Mouse (Mus musculus) limb, embryonic 14.5 days (tissue): ENCODE results near the gene Rgs17. TPM values are rescaled to one million over a fixed set of nuclear protein-coding genes. Genes with fewer than 3 reads are reported as not detected.

Experiments
- ATAC-seq: fragments of 200-750 bp; cut with Nextera tagmentation; 2 replicates; pipeline ENCODE4 v1.8.0; 2017; ENCODE audit warnings: low read depth, moderate number of reproducible peaks, moderate TSS enrichment; ENCODE audit not compliant: low FRiP score
- DNase-seq: peaks from one replicate; pipeline ENCODE4 v3.0.0-alpha.2; 2015; ENCODE audit warnings: low spot score
- H3K27ac ChIP-seq: fragments of 300-500 bp; sonication (generic); replicated peaks from 2 replicates; pipeline ENCODE4 v1.5.1; 2014; ENCODE audit warnings: low read depth, mild to moderate bottlenecking, low read length, moderate library complexity, mixed read lengths
- H3K27me3 ChIP-seq: fragments of 300-500 bp; sonication (generic); 2 replicates; pipeline ENCODE4 v1.6.1; 2014; ENCODE audit warnings: low read length, mixed read lengths; ENCODE audit not compliant: control insufficient read depth, insufficient read depth
- H3K36me3 ChIP-seq: fragments of 300-500 bp; sonication (generic); 2 replicates; pipeline ENCODE4 v1.6.1; 2014; ENCODE audit warnings: mild to moderate bottlenecking, low read length, moderate library complexity, mixed read lengths; ENCODE audit not compliant: control insufficient read depth, insufficient read depth
- H3K4me1 ChIP-seq: fragments of 300-500 bp; sonication (generic); 2 replicates; pipeline ENCODE4 v1.6.1; 2014; ENCODE audit warnings: antibody characterized with exemption, low read length, mixed read lengths; ENCODE audit not compliant: control insufficient read depth, insufficient read depth
- H3K4me2 ChIP-seq: fragments of 300-500 bp; sonication (generic); replicated peaks from 2 replicates; pipeline ENCODE4 v1.6.1; 2014; ENCODE audit warnings: low read depth, mild to moderate bottlenecking, low read length, moderate library complexity; ENCODE audit not compliant: severe bottlenecking
- H3K4me3 ChIP-seq: fragments of 300-500 bp; sonication (generic); replicated peaks from 2 replicates; pipeline ENCODE4 v1.5.1; 2014; ENCODE audit warnings: low read length
- H3K9ac ChIP-seq: fragments of 300-500 bp; sonication (generic); 2 replicates; pipeline ENCODE4 v1.6.1; 2014; ENCODE audit warnings: mild to moderate bottlenecking, low read depth, low read length, moderate library complexity; ENCODE audit not compliant: severe bottlenecking
- H3K9me3 ChIP-seq: fragments of 300-500 bp; sonication (generic); 2 replicates; pipeline ENCODE4 v1.6.1; 2016; ENCODE audit warnings: low read length; ENCODE audit not compliant: control insufficient read depth
- POLR2A ChIP-seq: fragments of 200-500 bp; IDR thresholded peaks from 2 replicates; pipeline ENCODE4 v1.8.0; 2012; ENCODE audit warnings: inconsistent platforms, mild to moderate bottlenecking, moderate library complexity, borderline replicate concordance; ENCODE audit not compliant: insufficient read depth, insufficient read length; ENCODE audit errors: extremely low read depth
- WGBS: fragments of 180-500 bp; shearing (Covaris S2); extraction: QIAGEN DNeasy Blood & Tissue Kit; methylation state at CpG from one replicate; pipeline ENCODE4 v1.1.7; 2014; 5-methylcytosine and 5-hydroxymethylcytosine counted together
- polyA plus RNA-seq, 2 experiments: library from polyadenylated mRNA; depleted of rRNA in 1 of 2; stranded (reverse) in 1 of 2; unstranded in 1 of 2; fragments of >200 nt; fragmentation: Nextera tagmentation in 1 of 2; extraction: Ambion mirVana in 1 of 2; gene quantifications; 2 replicates each; pipeline versions ENCODE4 v1.2.1 to v1.2.3; 2012 to 2014

The Rgs17 gene
- polyA plus RNA-seq, 2 experiments: 0.57 to 1.0 TPM

GRCm38 (mm10) chr10:5807683-5808082 lies 114.5 kb downstream of the Rgs17 start:
- no peak overlapping the region for H3K27ac ChIP-seq
- H3K4me1 ChIP-seq: peaks cover 11% of the 10 kb centered on the region
- ATAC-seq (no peak), DNase-seq (no peak)
- H3K27me3 ChIP-seq: no peaks in the 10 kb centered on the region
- H3K4me2 ChIP-seq: no peak overlapping the region
- H3K9me3 ChIP-seq: no peaks in the 10 kb centered on the region
- TF ChIP-seq POLR2A: no peak
- peaks cover 15% of the 10 kb centered on the region for H3K36me3 ChIP-seq
- WGBS: 85% methylated on average over 2 of the region's 2 CpGs
- H3K9ac ChIP-seq: no peak overlapping the region
- H3K4me3 ChIP-seq: no peak overlapping the region

GRCm38 (mm10) chr10:5806996-5807395 lies 115.2 kb downstream of the Rgs17 start:
- no peak overlapping the region for H3K4me2 ChIP-seq
- 71% methylated on average over 4 of the region's 4 CpGs for WGBS
- peaks cover 11% of the 10 kb centered on the region for H3K4me1 ChIP-seq
- no peaks in the 10 kb centered on the region for H3K27me3 ChIP-seq
- DNase-seq (no peak), ATAC-seq (no peak)
- no peak overlapping the region for H3K4me3 ChIP-seq
- TF ChIP-seq POLR2A: no peak
- H3K9ac ChIP-seq: no peak overlapping the region
- peaks cover 14% of the 10 kb centered on the region for H3K36me3 ChIP-seq
- H3K9me3 ChIP-seq: no peaks in the 10 kb centered on the region
- no peak overlapping the region for H3K27ac ChIP-seq

GRCm38 (mm10) chr10:5806416-5806815 lies 115.8 kb downstream of the Rgs17 start:
- Histone ChIP-seq H3K4me1 (peaks cover 11% of the 10 kb centered on the region), H3K4me2 (peak overlapping the region; percentile 51), H3K9ac (peak overlapping the region; percentile 53), H3K9me3 (no peaks in the 10 kb centered on the region), H3K36me3 (peaks cover 14% of the 10 kb centered on the region), H3K27me3 (no peaks in the 10 kb centered on the region), H3K4me3 (peak overlapping the region; percentile 75), H3K27ac (peak overlapping the region; percentile 81)
- no peak for ATAC-seq
- no peak for TF ChIP-seq POLR2A
- DNase-seq: peak; percentile 5
- WGBS: 14% methylated on average over 8 of the region's 8 CpGs

- Histone ChIP-seq H3K36me3 (peaks cover 20% of the 10 kb centered on the region), H3K27ac (peak overlapping the region; percentile 81), H3K9me3 (no peaks in the 10 kb centered on the region), H3K27me3 (no peaks in the 10 kb centered on the region), H3K4me1 (peaks cover 11% of the 10 kb centered on the region), H3K4me2 (peak overlapping the region; percentile 51), H3K4me3 (peak overlapping the region; percentile 75), H3K9ac (peak overlapping the region; percentile 53)
- TF ChIP-seq POLR2A: peak; percentile 44; the same call in 1 of the 2 replicates
- 1% methylated on average over 42 of the region's 43 CpGs for WGBS
- ATAC-seq: peak; percentile 94
- DNase-seq: peak; percentile 97
These were observed 116.4 kb downstream of the Rgs17 start for GRCm38 (mm10) chr10:5805731-5806307.

GRCm38 (mm10) chr10:5805243-5805730 lies 116.9 kb downstream of the Rgs17 start, which contains the start of gene Fbxo5:
TSS of gene Fbxo5 (minus strand) at chr10:5805600.
- peak within 1 kb of the TSS; percentile 72 for H3K9ac ChIP-seq
- peak within 1 kb of the TSS; percentile 94 for H3K4me2 ChIP-seq
- 0% methylated on average over 31 of the region's 42 CpGs for WGBS
- DNase-seq (peak; percentile 100), ATAC-seq (peak; percentile 95)
- peak within 1 kb of the TSS; percentile 75 for H3K4me3 ChIP-seq
- peak within 1 kb of the TSS; percentile 81 for H3K27ac ChIP-seq
- H3K36me3 ChIP-seq: peaks cover 25% of the 10 kb centered on the region
- TF ChIP-seq POLR2A: 0 out of 2 replicates have a peak, but pooled peaks have one; percentile 19
- no peaks in the 10 kb centered on the region for H3K27me3 ChIP-seq
- no peaks in the 10 kb centered on the region for H3K9me3 ChIP-seq
- H3K4me1 ChIP-seq: peaks cover 11% of the 10 kb centered on the region
